Mouse (Mus musculus) bone marrow, adult 2 months (tissue): ENCODE data around the gene Iqsec1.

ENCODE experiments used
- CTCF ChIP-seq: fragments of 200-500 bp; IDR thresholded peaks from 2 replicates; pipeline ENCODE4 v1.5.1; 2011; ENCODE audit warnings: low read length, control low read depth; ENCODE audit not compliant: control insufficient read depth, insufficient read depth
- POLR2A ChIP-seq: fragments of 200-500 bp; IDR thresholded peaks from 2 replicates; pipeline ENCODE4 v1.6.1; 2011; ENCODE audit warnings: low read depth, mild to moderate bottlenecking, control low read depth, low read length, borderline replicate concordance; ENCODE audit not compliant: control insufficient read depth

GRCm38 (mm10) chr6:90857844-90858243, 130.6 kb downstream of the Iqsec1 start:
- no peak for TF ChIP-seq CTCF
- TF ChIP-seq POLR2A: no peak
